Mouse (Mus musculus) layer of hippocampus, adult 2 months (tissue): ENCODE measurements around the gene Gm14410. TPM values are rescaled to one million over a fixed set of nuclear protein-coding genes. Genes with fewer than 3 reads are reported as not detected.
A peak's percentile ranks its signal among the peaks of the same experiment; 100 is the strongest.
"Not testable (repeated sequence)": the region's sequence is repeated elsewhere in the genome, so short reads cannot be mapped to it uniquely, and the experiment has no call there.

Experiments used
- DNase-seq, 2 experiments: peaks; one replicate each; pipeline ENCODE4 v3.0.0; 2022; ENCODE audit warnings: low spot score in 2 of 2
- H3K27ac ChIP-seq: fragments of 200-600 bp; 2 replicates; pipeline ENCODE4 v1.8.1; 2022
- H3K4me3 ChIP-seq: fragments of 200-600 bp; 2 replicates; pipeline ENCODE4 v1.8.1; 2022; ENCODE audit warnings: mild to moderate bottlenecking
- long read RNA-seq, 2 experiments: library from polyadenylated mRNA; stranded (forward); transcript quantifications; one replicate each; pipeline ENCODE4 v2.0.0; 2021; ENCODE audit warnings: borderline mapping rate in 2 of 2
- total RNA-seq, 2 experiments: library from RNA; stranded (reverse); gene quantifications; 2 replicates each; pipeline ENCODE4 v1.2.3; 2021

Gene Gm14410
- 10 to 100 TPM; 57.5 to 67.3 TPM for total RNA-seq
- long read RNA-seq, experiment 1, transcript Gm14410-201 (4 exons, 912 nt) = major isoform, 14 of 26 reads
- long read RNA-seq, experiment 1, partial matches to known transcripts = 3 of 26 reads
- long read RNA-seq, experiment 1, other reads (novel, unspliced or antisense) = 9 of 26 reads
- long read RNA-seq, experiment 2, transcript Gm14410-201 (4 exons, 912 nt) = major isoform, 22 of 35 reads
- long read RNA-seq, experiment 2, partial matches to known transcripts = 1 of 35 reads
- long read RNA-seq, experiment 2, other reads (novel, unspliced or antisense) = 12 of 35 reads

DNA sequence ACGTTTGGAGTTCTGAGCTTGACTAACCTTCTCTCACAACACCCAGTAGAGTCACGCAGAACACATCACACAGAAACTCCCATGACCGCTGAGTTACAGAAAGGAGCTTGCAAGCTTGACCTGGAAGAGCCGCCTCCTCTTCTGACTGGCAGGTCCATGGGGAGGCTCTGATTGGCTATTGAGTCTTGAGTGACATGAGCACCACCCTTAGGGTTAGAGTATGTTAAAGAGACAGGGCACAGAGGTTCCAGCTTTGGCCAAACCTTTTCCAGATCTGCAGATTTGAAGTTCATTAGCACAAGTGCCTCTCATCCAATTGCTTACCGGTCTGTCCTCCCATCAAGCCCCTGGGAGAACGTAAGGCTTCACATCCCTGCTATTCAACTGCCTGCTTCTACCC lies at the start of gene Gm14410:
TSS of gene Gm14410 (minus strand) at position 81 of the 400 bp plus-strand sequence.
- peak within 1 kb of the TSS; percentile 59; the same call in 1 of the 2 replicates for H3K27ac ChIP-seq
- DNase-seq = peak; percentile 72 to 90
- H3K4me3 ChIP-seq = peak within 1 kb of the TSS; percentile 54

DNA sequence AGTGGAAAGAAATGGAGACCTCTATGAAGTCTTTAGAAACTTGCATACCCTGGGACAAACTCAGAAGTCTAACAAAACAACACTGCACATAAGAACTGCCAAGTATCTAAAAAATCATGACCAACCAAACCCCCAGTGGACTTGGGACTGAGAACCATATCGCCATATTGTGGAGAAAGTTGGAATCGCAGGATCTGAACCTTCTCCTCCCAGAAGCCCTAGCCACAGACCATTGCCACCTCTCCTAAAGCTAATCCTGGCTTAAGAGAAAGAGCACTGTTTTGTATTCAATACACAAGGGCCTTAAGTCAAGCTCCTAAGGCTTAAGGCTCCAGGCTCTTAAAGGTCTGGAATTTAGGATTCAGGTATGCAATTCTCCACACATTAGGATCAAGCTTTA lies 41.2 kb upstream of the Gm14410 start:
- H3K4me3 ChIP-seq, DNase-seq, H3K27ac ChIP-seq: not testable (repeated sequence)

DNA sequence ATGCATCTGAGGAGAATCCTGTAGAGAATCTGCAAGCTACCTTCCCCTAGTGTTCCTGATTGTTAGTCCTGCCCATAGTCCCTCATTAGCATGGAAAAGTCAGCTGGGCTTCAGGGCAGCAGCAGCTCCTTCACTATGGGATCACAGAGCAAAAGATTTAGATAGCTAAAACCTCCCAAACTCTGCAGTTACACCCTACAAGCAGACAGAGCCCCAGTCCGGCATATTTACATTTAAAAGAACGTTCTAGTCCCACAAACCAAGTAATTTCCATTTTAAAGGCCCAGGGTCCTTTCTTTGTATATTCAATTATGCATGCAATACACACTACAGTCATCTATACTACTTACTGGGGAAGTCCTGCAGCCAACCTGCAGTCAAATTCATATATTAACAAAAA lies 24.2 kb upstream of the Gm14410 start:
- H3K4me3 ChIP-seq, H3K27ac ChIP-seq, DNase-seq: not testable (repeated sequence)

DNA sequence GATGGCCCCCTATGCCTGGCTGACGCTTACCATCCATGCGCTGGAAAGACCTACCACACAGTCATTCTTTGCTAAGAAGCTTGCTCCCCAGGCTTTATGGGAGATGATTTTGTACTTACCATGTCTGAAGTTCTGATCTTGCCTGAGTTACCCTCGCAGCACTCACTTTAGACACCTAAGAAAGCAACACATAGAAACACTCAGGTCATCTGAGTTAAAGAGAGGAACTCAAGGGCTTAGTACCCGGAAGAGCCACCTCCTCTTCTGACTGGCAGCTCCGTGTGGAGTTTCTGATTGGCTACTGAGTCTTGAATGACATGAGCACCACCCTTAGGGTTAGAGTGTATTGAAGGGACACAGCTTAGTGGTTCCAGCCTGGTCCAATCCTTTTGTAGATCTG lies 33.5 kb downstream of the Gm14410 start:
- not testable (repeated sequence) for H3K27ac ChIP-seq, H3K4me3 ChIP-seq, DNase-seq

Other genes starting within 250 kb of the Gm14410 start
- gene Gm14419, start 205.5 kb downstream of the Gm14410 start, total RNA-seq = 10 to 100 TPM; 65.4 to 66.2 TPM
- gene Gm14401, start 132.1 kb downstream of the Gm14410 start, total RNA-seq = 1 to 10 TPM; 1.4 to 1.7 TPM
- gene Gm14409, start 60.6 kb upstream of the Gm14410 start, total RNA-seq = 1 to 10 TPM; 2.3 to 2.7 TPM
- 1 to 10 TPM; 3.1 to 3.2 TPM for gene Gm14412, start 117.9 kb upstream of the Gm14410 start, total RNA-seq
- 10 to 100 TPM; 29.4 to 34.4 TPM for gene Gm14418, start 191.9 kb upstream of the Gm14410 start, total RNA-seq